9 mouse cellular contexts compared by ENCODE assay signal in the genomic region with DNA sequence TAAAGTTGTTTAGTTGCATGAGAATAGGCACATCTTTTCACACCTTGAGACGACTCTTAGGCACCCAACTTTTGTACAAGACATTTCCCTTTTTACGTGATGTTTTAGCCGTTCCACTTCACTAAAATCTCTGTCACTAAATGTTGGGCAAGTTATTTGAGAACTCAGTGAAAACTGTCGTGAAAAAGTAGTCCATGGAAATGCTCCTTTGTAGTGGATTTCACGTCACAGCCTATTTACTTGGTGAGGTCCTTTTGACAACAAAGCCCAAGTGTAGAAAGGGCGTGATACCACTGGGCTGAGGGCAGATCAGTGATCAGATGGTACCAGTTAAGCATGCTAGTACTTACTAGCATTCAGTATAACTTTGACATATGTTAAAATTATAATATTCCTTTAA. TPM values are rescaled to one million over a fixed set of nuclear protein-coding genes. Genes with fewer than 3 reads are reported as not detected.
DNase-seq lines count a peak whose midpoint lies in the region; ATAC-seq lines count a peak whose summit lies in the region.
"Had no signal": no experiment of that assay in that cellular context is flagged by ENCODE, and none has a peak within 500 bp of the region (broad histone marks: within the 10 kb centered on the region; RNA-seq: fewer than 3 reads in every experiment).

No protein-coding gene starts in this region.

- no peaks in the 10 kb centered on the region for H3K9me3 ChIP-seq in heart, embryonic 11.5 days (replicated peaks; ENCODE audit: control insufficient read depth, low read length)
- H3K9me3 ChIP-seq in heart, embryonic 16.5 days (replicated peaks; ENCODE audit: control insufficient read depth, low read length), result no peaks in the 10 kb centered on the region
- no peaks in the 10 kb centered on the region for H3K9me3 ChIP-seq in midbrain, embryonic 11.5 days (ENCODE audit: control insufficient read depth, low read length)

- no peaks in the 10 kb centered on the region for H3K27me3 ChIP-seq in heart, embryonic 11.5 days (ENCODE audit: control insufficient read depth, insufficient read depth, low read length)
- no peaks in the 10 kb centered on the region for H3K27me3 ChIP-seq in heart, embryonic 16.5 days (ENCODE audit: control insufficient read depth, insufficient read depth, low read length)
- H3K27me3 ChIP-seq in midbrain, embryonic 11.5 days (ENCODE audit: control insufficient read depth, insufficient read depth, low read length), result no peaks in the 10 kb centered on the region

- no peaks in the 10 kb centered on the region for H3K36me3 ChIP-seq in heart, embryonic 11.5 days (ENCODE audit: control insufficient read depth, insufficient read depth, low read length)
- H3K36me3 ChIP-seq in heart, embryonic 16.5 days (ENCODE audit: control insufficient read depth, insufficient read depth), result no peaks in the 10 kb centered on the region
- no peaks in the 10 kb centered on the region for H3K36me3 ChIP-seq in midbrain, embryonic 11.5 days (ENCODE audit: control insufficient read depth, insufficient read depth, low read length)
- H3K36me3 ChIP-seq: G1E had no signal

- H3K9ac ChIP-seq in heart, embryonic 11.5 days (ENCODE audit: low read depth, low read length), result peak overlapping the region; percentile 95
- peak overlapping the region; percentile 77 for H3K9ac ChIP-seq in heart, embryonic 16.5 days (ENCODE audit: low read length)
- peak overlapping the region; percentile 97 for H3K9ac ChIP-seq in midbrain, embryonic 11.5 days (ENCODE audit: low read length)

- H3K4me3 ChIP-seq in heart, embryonic 11.5 days (ENCODE audit: low read depth, low read length), result peak overlapping the region; percentile 90
- peak overlapping the region; percentile 64 for H3K4me3 ChIP-seq in heart, embryonic 16.5 days (ENCODE audit: low read length)
- H3K4me3 ChIP-seq in midbrain, embryonic 11.5 days (ENCODE audit: low read depth, low read length), result peak overlapping the region; percentile 93

- peak overlapping the region; percentile 98 for H3K4me2 ChIP-seq in heart, embryonic 11.5 days
- peak overlapping the region; percentile 97 for H3K4me2 ChIP-seq in heart, embryonic 16.5 days (ENCODE audit: low read depth, low read length)
- peak overlapping the region; percentile 91 for H3K4me2 ChIP-seq in midbrain, embryonic 11.5 days

- H3K4me1 ChIP-seq in heart, embryonic 11.5 days (ENCODE audit: control insufficient read depth, insufficient read depth, low read length), result peaks cover 3% of the 10 kb centered on the region; the same call in 1 of the 2 replicates
- H3K4me1 ChIP-seq in heart, embryonic 16.5 days (ENCODE audit: control insufficient read depth, insufficient read depth, low read length), result peaks cover 12% of the 10 kb centered on the region
- H3K4me1 ChIP-seq in midbrain, embryonic 11.5 days (ENCODE audit: control insufficient read depth, insufficient read depth, low read length), result peaks cover 8% of the 10 kb centered on the region

- no peak for DNase-seq in heart, postnatal 36 days
- DNase-seq in Muller cell, postnatal 12 days (ENCODE audit: inconsistent ontology term), result peak; percentile 42
- DNase-seq in midbrain, embryonic 11.5 days (ENCODE audit: low spot score, missing footprints), result no peak
- DNase-seq in urinary bladder, adult 2 months (ENCODE audit: low spot score), result no peak
- no peak for DNase-seq in spleen, adult 12 weeks (ENCODE audit: low spot score)
- DNase-seq in adrenal gland, postnatal 10 days, result no peak

- intact Hi-C loops in heart, postnatal 36 days (cut with DNase I), result loop anchor here (2.0 to 10.0 kb wide), 2 partner anchors 32 to 708 kb away; partner anchors contain the start of gene Npm1

- no peak for ATAC-seq in heart, embryonic 11.5 days (replicated peaks; ENCODE audit: insufficient number of reproducible peaks, low FRiP score, low TSS enrichment)
- ATAC-seq in heart, embryonic 16.5 days (replicated peaks; ENCODE audit: extremely low read depth, insufficient read depth, low FRiP score), result no peak
- ATAC-seq in midbrain, embryonic 11.5 days (ENCODE audit: low FRiP score), result no peak

- 15% methylated on average over 6 of the region's 6 CpGs for WGBS in heart, embryonic 11.5 days (ENCODE audit: insufficient replicate concordance)
- 9% methylated on average over 6 of the region's 6 CpGs for WGBS in heart, embryonic 16.5 days
- 10% methylated on average over 6 of the region's 6 CpGs for WGBS in midbrain, embryonic 11.5 days

- no peak overlapping the region for H3K27ac ChIP-seq in heart, embryonic 11.5 days (ENCODE audit: low read depth, low read length)
- H3K27ac ChIP-seq in heart, embryonic 16.5 days (ENCODE audit: low read length), result peak overlapping the region; percentile 95
- no peak overlapping the region for H3K27ac ChIP-seq in midbrain, embryonic 11.5 days (ENCODE audit: low read depth, low read length)

RNA-seq across cellular contexts. Expression of gene Ubtd2, which starts 1.2 kb away (rescaled TPM):
- 34.7 and 39.1 TPM in 2 replicates for polyA plus RNA-seq in heart, embryonic 11.5 days (2014; fragmentation: Nextera tagmentation; extraction: Ambion mirVana)
- total RNA-seq in heart, postnatal 36 days (2021), result 1 to 10 TPM; 4.7 to 7.0 TPM
- polyA plus RNA-seq in heart, embryonic 16.5 days (2015; fragmentation: Nextera tagmentation; extraction: Ambion mirVana), result 25.5 and 27.1 TPM in 2 replicates
- 67.7 and 71.6 TPM in 2 replicates for polyA plus RNA-seq in midbrain, embryonic 11.5 days (2014; fragmentation: Nextera tagmentation; extraction: Ambion mirVana)
- 18.7 and 21.2 TPM in 2 replicates for polyA plus RNA-seq in urinary bladder, adult 2 months (2012; rRNA removed)
- total RNA-seq in adrenal gland, postnatal 10 days (2021), result 10 to 100 TPM; 19.0 to 21.0 TPM
